Mouse (Mus musculus): ENCODE data around the gene Serpine2.

Gene Serpine2

GRCm38 (mm10) chr1:79815446-79815845 is 45.5 kb downstream of the Serpine2 start:
- DNase-seq (ENCODE audit: low read depth, low spot score) = no peak

DNA sequence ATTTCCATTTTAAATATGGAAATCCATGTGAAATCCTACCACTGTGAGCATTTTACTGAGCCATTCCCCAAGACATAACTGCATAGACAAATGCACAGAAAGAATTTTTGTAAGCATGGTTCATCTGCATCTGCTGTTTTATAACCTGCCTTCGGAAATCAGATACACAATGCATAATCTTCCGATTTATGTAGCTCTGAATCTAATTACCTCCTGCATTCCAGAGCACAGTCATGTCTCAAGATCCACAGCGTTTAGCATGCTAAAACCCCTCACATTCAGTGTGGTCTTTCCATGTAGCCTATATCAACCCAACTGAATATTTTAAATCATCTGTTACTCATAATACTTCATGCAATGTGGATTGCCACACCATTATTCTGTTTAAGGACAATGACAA is 51.5 kb downstream of the Serpine2 start:
- no peak for DNase-seq (ENCODE audit: low read depth, low spot score)

- DNase-seq (ENCODE audit: low read depth, low spot score) = no peak
Observed at GRCm38 (mm10) chr1:79806865-79807264, 54.1 kb downstream of the Serpine2 start.

DNA sequence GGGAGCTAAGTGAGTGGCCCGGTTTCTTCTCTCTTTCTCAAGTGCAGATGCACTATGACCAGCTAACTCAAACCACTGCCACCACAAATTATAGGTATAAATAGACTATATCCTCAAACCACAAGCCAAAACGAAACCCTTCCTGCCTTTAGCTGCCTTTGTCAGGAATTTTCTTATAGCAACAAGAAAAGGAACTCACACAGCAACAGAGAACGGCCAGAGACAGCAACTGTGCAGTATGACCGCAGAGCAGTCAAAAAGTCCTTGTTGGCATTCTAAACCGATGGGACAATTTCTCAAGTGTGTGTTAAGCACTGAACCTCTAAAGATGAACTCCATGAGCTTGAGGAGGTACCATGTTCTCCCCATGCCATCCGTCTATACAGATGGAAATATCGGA is 57.4 kb downstream of the Serpine2 start:
- no peak for DNase-seq (ENCODE audit: low read depth, low spot score)

DNA sequence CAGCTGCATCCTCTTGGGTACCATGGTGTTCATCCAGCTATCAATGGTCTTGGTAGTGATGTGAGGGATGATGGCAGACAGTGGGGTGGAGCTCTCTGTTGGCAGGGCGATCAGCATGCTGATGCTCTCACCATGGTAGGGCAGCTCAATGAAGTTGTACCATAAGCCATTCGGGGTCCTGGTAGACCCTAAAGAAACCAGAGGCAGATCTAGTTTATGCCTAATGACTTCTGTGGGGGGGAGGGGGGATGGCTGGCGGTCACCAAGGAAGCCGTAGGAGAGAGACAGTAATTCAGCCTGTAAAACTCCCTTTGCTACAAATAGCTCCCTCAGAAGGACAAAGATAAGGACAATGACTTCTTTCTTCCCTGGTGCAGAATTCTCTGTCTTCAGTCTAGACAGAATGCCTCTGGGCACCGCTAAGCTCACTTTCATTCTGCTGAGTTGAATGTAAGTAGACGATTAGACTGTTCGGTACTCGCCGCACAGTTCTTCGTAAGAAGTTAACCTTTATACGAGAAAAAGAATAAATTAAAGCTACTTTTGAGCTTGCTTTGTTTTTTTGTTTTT is 58.0 kb downstream of the Serpine2 start:
- DNase-seq (ENCODE audit: low read depth, low spot score) = no peak

- DNase-seq (ENCODE audit: low read depth, low spot score) = no peak
Observed at GRCm38 (mm10) chr1:79797084-79797483, 63.9 kb downstream of the Serpine2 start.

DNA sequence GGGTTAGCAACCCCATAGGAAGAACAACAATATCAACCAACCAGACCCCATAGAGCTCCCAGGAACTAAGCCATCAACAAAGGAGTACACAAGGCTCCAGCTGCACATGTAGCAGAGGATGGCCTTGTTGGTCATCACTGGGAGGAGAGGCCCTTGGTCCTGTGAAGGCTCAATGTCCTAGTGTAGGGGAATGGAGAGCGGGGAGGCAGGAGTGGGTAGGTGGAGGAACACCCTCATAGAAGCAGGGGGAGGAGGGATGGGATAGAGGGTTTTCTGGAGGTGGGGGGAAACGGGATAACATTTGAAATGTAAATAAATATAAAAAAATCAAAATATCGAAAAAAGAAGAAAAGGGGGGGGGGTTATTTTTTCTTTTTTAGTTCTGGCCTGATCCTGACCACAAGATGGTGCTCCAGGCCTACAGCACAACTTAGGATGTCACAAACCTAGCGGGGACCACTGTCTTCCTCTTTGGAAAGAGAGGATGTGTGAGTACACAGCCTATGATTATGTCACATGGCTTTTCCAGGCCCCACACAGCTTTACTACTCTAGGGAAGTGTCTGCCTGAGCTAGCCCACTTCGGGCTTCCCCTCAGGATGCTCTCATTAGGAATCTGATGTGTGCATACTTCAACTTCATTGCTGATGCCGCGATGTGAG is 74.6 kb downstream of the Serpine2 start:
- no peak for DNase-seq (ENCODE audit: low read depth, low spot score)

DNA sequence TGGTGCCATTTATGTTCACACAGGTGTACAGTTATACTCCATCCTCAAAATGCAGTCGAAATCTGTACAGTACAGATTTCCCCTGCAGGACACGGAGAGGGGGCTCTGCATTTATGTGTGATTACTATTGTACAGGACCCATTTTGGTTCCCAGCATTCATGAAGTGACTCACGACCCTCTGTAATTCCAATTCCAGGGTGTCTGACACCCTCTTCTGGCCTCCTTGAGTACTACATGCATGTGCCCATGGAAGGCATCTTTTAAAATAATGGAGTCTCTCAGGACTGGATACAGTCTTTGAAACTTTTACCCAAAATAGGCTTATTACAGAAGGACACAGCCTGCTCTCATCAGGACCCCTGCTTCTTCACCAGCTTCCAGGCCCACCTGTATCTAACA is 78.5 kb downstream of the Serpine2 start:
- peak; percentile 54 for DNase-seq (ENCODE audit: low read depth, low spot score)

DNA sequence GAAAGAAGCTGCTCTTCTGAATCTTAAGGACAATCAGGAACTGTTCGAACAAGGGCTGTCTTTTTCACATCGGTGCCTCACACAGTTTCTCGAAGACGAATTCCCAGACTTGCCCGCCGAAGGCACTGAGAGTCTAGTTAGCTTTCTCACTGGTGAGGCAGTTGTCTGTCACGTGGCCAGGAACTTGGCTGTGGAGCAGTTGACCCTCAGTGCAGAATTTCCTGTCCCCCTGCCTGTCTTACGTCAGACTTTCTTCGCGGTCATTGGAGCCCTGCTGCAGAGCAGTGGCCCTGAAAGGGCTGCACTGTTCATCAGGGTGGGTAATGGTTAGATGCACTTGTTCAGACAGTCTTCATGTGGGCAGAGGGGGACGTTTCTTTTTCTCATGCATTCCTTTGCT is 83.0 kb downstream of the Serpine2 start:
- no peak for DNase-seq (ENCODE audit: low read depth, low spot score)

GRCm38 (mm10) chr1:79775927-79776458 is 85.0 kb downstream of the Serpine2 start, which contains the start of the genes Mrpl44 and Wdfy1:
TSS of gene Mrpl44 (plus strand) at chr1:79776018.
TSS of gene Wdfy1 (minus strand) at chr1:79776143.
- peak; percentile 98 for DNase-seq (ENCODE audit: low read depth, low spot score)

- no peak for DNase-seq (ENCODE audit: low read depth, low spot score)
Observed at GRCm38 (mm10) chr1:79774164-79774780, 86.7 kb downstream of the Serpine2 start.

DNA sequence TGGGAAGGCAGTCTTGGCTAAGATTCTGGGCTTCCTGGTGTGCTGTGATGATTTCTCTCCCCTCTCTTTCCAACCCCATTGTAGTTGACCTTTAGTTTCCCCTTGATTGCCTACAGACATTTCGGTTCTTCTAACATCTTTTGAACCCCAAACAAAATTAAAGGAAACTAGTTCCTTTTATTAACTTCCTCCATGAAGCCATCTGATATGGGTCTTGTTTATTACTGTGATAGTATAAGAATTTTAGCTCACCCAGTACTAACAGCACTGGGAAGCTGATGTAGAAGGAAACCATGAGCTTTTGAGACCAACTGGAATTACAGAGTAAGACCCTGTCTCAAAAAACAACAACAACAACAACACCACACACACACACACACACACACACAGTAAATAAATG is 92.7 kb downstream of the Serpine2 start:
- DNase-seq (ENCODE audit: low read depth, low spot score) = no peak

- DNase-seq (ENCODE audit: low read depth, low spot score) = no peak
Observed at GRCm38 (mm10) chr1:79764483-79764882, 96.5 kb downstream of the Serpine2 start.

- DNase-seq (ENCODE audit: low read depth, low spot score) = no peak
Observed at GRCm38 (mm10) chr1:79764031-79764430, 96.9 kb downstream of the Serpine2 start.

DNA sequence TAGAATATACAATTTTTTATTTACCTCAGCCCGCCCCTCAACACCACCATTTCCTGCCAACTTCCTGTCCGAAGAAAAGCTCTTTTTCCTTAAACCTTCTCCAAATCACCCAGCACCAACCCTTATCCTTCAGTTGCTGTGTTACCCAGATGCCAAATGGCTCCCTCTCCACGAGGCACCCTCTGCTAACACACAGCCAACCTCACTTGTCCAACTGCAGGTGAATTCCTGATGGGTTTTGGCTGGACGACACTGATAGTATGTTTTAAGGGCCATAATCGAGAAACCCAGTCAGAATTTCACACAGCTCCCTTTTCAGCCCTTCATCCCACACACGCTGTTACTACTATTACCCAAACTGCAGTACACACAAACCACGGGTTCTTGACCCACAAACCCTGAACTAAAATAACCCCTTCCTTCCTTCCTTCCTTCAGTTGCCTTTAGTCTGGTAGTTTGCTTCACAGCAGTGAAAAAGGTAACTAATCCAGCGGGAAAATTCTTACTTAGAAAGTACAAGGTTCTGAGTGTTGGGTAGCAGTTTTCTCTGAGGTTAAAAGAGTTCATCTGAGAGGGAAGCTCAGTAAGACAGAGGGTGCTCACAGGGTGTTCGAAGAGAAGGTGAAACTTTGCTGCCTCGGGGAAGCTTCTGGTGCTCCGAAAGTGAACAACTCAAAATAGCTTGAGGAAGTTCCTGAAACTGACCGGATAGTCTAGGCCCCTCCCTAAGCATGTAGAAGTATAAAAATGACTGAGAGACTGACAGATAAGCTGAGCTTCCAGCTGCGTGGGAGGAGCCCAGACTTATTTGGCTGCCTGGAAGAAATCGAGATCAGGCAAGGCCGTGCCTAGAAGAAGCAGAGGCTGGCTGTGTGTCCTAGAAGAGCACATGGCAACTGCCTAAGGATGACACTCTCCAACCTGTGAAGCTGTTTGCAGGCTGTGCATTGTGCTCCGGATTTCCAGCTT is 98.4 kb downstream of the Serpine2 start:
- no peak for DNase-seq (ENCODE audit: low read depth, low spot score)

DNA sequence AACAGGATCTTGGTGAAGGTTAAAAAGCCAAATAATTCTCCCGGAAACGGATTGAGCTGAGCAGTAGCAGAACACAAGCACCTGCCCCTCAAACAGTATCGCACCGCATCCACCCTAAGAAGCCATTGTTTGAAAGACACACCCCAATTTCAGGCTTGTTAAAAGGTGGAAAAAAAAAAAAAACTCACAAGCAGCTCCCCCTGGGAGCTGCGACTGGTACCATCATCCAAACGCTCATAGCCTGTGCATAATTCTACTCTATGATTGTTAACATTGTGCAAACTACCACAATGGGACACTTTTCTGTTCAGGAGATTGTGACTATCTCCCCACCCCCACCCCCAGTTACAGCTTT is 99.1 kb downstream of the Serpine2 start:
- no peak for DNase-seq (ENCODE audit: low read depth, low spot score)

GRCm38 (mm10) chr1:79761106-79761916 is 99.7 kb downstream of the Serpine2 start:
- DNase-seq (ENCODE audit: low read depth, low spot score) = peak; percentile 81

DNA sequence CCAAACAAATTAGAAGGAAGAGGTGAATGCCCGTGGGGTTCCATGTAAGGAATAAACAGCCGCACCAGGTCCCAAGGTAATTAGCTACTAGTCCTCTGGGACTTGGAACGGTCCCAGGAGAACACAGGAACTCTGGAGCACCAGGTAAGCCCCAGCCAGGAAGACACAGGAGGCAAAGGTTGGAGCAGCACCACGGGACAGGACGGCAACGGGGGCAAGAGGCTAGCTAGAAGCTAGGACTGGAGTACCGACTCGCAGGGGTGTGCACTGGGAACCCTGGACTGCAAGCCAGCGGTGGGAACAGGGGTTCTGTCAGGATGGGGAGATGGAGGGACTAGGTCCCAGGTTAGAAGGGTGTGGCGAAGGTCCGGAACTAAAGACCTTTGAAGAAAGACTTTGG is 100.3 kb downstream of the Serpine2 start:
- peak; percentile 35 for DNase-seq (ENCODE audit: low read depth, low spot score)

DNA sequence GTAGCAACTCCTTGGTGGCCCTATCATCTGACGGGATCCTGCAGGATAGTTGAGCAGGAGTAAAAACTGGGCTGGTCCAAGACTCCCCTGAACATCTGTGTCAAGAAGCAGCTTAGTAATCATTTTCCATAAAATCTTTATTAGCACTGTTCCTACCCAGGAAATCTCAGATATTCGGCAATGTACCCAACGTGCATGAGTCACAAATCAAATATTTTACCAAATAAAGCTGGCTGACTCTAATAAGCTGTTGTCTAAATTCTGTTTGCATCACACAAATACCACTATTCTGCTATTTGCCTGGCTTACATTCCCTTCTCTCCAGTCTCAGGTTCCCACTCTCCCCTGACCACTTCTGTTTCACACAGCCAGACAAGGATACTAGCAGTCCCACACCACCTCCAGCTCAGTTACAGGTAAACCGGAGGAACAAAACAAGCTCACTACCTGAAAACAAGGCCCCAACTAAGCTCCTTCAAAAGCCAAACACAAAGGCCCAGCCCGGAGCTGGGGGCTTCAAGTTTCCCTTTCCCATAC is 101.5 kb downstream of the Serpine2 start:
- no peak for DNase-seq (ENCODE audit: low read depth, low spot score)

GRCm38 (mm10) chr1:79759006-79759405 is 102.0 kb downstream of the Serpine2 start:
- DNase-seq (ENCODE audit: low read depth, low spot score) = no peak

DNA sequence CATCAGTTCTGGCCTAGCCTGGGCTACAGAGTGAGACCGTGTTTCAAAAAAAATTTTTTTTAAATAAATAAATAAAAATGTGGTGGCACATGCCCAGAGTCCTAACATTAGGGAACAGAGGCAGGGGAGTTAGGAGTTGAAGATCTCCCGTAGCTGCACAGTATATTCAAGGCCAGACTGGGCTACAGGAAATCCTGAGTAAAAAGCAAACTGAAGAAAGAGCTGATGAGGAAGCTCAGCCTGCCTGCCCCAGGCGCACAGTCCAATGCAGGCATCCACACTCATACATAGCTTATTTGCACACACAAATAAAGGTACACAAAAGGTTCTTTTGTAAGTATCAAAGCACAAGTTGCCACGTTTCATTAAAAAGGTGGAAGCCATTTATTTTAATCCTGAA is 103.4 kb downstream of the Serpine2 start:
- DNase-seq (ENCODE audit: low read depth, low spot score) = no peak

All from ES-CJ7 (cell line).